9 mouse cellular contexts compared by ENCODE assay signal in the genomic region with DNA sequence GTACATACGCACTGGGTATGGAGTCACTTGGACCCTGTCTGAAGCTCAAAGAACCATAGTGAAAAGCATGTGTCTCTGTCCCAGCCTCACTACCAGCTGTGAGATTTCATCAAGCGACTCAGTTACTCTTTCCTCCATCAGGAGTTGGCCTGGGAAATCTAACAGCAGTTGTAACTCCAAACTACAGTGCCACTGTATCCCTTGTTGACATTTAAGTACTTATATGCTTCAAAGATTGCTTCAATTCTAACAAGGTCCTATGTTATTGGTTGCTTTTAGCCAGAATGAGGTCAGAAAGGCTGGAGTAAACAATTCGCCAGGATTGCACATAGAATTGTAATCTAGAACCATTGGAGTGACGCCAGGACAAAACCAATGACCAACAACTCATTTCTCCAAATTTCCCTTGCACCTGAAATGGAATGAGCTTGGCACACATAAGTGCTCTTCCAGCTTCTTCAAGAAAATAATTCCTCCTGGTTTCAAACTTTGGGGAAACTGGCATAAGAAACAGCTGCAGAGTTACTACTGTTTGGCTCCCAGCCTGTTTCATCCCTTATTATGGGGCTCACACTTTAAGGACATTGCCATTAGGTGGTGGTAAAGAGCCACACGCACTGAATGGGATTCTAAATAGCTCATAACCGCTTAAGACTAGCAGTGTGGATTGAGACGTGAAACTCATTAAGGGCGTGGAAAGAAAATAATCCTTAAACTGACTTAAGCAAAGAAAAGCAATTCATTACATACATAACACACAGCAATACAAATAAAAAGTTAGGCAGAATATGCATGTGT. TPM values are rescaled to one million over a fixed set of nuclear protein-coding genes. Genes with fewer than 3 reads are reported as not detected.
DNase-seq lines count a peak whose midpoint lies in the region; ATAC-seq and TF ChIP-seq lines count a peak whose summit lies in the region.
"Had no signal": no experiment of that assay in that cellular context is flagged by ENCODE, and none has a peak within 500 bp of the region (broad histone marks: within the 10 kb centered on the region; RNA-seq: fewer than 3 reads in every experiment).

No protein-coding gene starts in this region.

- WGBS in kidney, adult 2 months = 44% methylated on average over 8 of the region's 8 CpGs
- 61% methylated on average over 8 of the region's 8 CpGs for WGBS in kidney, embryonic 14.5 days

- peak; percentile 13 for DNase-seq in cerebellum, adult 9-10 months
- DNase-seq in cerebellum, adult 9-11 months = no peak
- DNase-seq in kidney, adult 2 months = peak; percentile 67
- peak; percentile 62 for DNase-seq in brain, adult 2 months (ENCODE audit: low read depth, low spot score)
- peak; percentile 57 for DNase-seq in naive thymus-derived CD4-positive, alpha-beta T cell, adult 2 months (ENCODE audit: low read depth)

- peaks cover 3% of the 10 kb centered on the region; the same call in 1 of the 2 replicates for H3K4me1 ChIP-seq in kidney, adult 2 months (ENCODE audit: control insufficient read depth, insufficient read depth, low read length)
- H3K4me1 ChIP-seq in kidney, embryonic 14.5 days (ENCODE audit: control insufficient read depth, insufficient read depth, low read length) = no peaks in the 10 kb centered on the region
- H3K4me1 ChIP-seq: neural tube, embryonic 13.5 days had no signal

- no peak overlapping the region for H3K27ac ChIP-seq in kidney, adult 2 months (ENCODE audit: insufficient read depth, low read depth, low read length)
- no peak overlapping the region for H3K27ac ChIP-seq in kidney, embryonic 14.5 days (ENCODE audit: low read depth, low read length)
- H3K27ac ChIP-seq: neural tube, embryonic 13.5 days had no signal

- no peak for TF ChIP-seq POLR2A in kidney, adult 2 months (IDR thresholded peaks at IDR 0.05; ENCODE audit: low read depth, low read length)

- H3K4me3 ChIP-seq in kidney, adult 2 months (ENCODE audit: insufficient read depth, low read depth, low read length) = no peak overlapping the region
- no peak overlapping the region for H3K4me3 ChIP-seq in kidney, embryonic 14.5 days (ENCODE audit: low read length)
- H3K4me3 ChIP-seq: neural tube, embryonic 13.5 days had no signal

- no peak overlapping the region for H3K9ac ChIP-seq in kidney, embryonic 14.5 days (ENCODE audit: low read depth, low read length)
- H3K9ac ChIP-seq: neural tube, embryonic 13.5 days had no signal

- no peak overlapping the region for H3K4me2 ChIP-seq in kidney, embryonic 14.5 days (replicated peaks; ENCODE audit: low read depth, low read length)
- H3K4me2 ChIP-seq: neural tube, embryonic 13.5 days had no signal

- TF ChIP-seq CTCF in kidney, adult 2 months (conservative IDR thresholded peaks at IDR 0.05; ENCODE audit: insufficient read depth, insufficient read length, low read depth, low read length) = peak; percentile 24; the same call in 1 of the 2 replicates

- no peak for ATAC-seq in kidney, embryonic 14.5 days (ENCODE audit: low FRiP score, low TSS enrichment)
- no peak for ATAC-seq in activated CD4-positive, CD25-positive, alpha-beta regulatory T cell, adult 4 months
- ATAC-seq in erythroid progenitor cell, adult 5-6 weeks (replicated peaks; ENCODE audit: low FRiP score, poor library complexity, severe bottlenecking) = no peak

- H3K27me3 ChIP-seq in kidney, adult 2 months (replicated peaks; ENCODE audit: control insufficient read depth, insufficient read depth, low read length) = no peaks in the 10 kb centered on the region
- no peaks in the 10 kb centered on the region for H3K27me3 ChIP-seq in kidney, embryonic 14.5 days (ENCODE audit: control insufficient read depth, insufficient read depth, low read length)
- H3K27me3 ChIP-seq: neural tube, embryonic 13.5 days had no signal

- no peaks in the 10 kb centered on the region for H3K36me3 ChIP-seq in kidney, adult 2 months (ENCODE audit: control insufficient read depth, insufficient read depth, low read length)
- no peaks in the 10 kb centered on the region for H3K36me3 ChIP-seq in kidney, embryonic 14.5 days (ENCODE audit: control insufficient read depth, insufficient read depth, low read length)
- H3K36me3 ChIP-seq: neural tube, embryonic 13.5 days had no signal

- H3K9me3 ChIP-seq in kidney, embryonic 14.5 days (ENCODE audit: control insufficient read depth, low read length) = no peaks in the 10 kb centered on the region
- H3K9me3 ChIP-seq: neural tube, embryonic 13.5 days had no signal

RNA-seq across cellular contexts. Expression of a gene that starts 13.8 kb away (rescaled TPM):
- 43.7 and 45.9 TPM in 2 replicates for polyA plus RNA-seq in kidney, adult 2 months (2012; rRNA removed)
- polyA plus RNA-seq in kidney, embryonic 14.5 days (2014; fragmentation: Nextera tagmentation; extraction: Ambion mirVana) = 8.8 and 9.7 TPM in 2 replicates
- polyA plus RNA-seq in activated CD4-positive, CD25-positive, alpha-beta regulatory T cell, adult 4 months (2017; shearing (Covaris generic)) = under 1 TPM; 0.48 to 0.79 TPM
- not detected in 2 replicates for total RNA-seq in erythroid progenitor cell, adult 5-6 weeks (2015; ENCODE audit: low replicate concordance)
- total RNA-seq in erythroid progenitor cell, adult 5-6 weeks (2017; ENCODE audit: low replicate concordance) = not detected in 2 replicates
